Mouse (Mus musculus): Measurements from ENCODE around the gene Cxadr.

DNA sequence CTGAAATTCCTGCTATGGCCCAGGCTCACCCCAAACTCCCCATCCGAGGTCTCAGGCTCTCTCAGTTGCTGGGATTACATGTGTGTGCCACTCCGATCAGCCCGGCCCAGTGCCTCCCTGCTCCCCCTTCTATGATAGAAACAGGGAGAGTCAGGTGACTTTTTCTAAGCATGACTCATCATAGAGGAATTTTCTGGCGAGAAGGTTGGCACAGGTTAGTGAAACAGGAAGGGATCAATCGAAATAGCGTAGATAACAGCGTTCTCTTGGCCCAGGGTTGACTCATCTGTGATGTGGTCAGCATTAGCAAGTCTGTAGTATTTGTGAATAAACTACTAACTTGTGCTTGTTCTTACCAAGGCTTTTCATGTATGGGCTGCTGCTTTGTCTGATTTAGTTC lies 16.7 kb downstream of the Cxadr start:
- TF ChIP-seq TAL1 (conservative IDR thresholded peaks at IDR 0.05; ENCODE audit: low read depth, low read length) (no peak), CTCF (IDR thresholded peaks at IDR 0.05; ENCODE audit: low read depth, low read length) (no peak), GATA1 (IDR thresholded peaks at IDR 0.05; ENCODE audit: borderline replicate concordance, low read length) (no peak)

All from G1E (cell line).